Mouse (Mus musculus): Measurements from ENCODE around the gene Rnf7.
"Not testable (repeated sequence)": the region's sequence is repeated elsewhere in the genome, so short reads cannot be mapped to it uniquely, and the experiment has no call there.

The Rnf7 gene

DNA sequence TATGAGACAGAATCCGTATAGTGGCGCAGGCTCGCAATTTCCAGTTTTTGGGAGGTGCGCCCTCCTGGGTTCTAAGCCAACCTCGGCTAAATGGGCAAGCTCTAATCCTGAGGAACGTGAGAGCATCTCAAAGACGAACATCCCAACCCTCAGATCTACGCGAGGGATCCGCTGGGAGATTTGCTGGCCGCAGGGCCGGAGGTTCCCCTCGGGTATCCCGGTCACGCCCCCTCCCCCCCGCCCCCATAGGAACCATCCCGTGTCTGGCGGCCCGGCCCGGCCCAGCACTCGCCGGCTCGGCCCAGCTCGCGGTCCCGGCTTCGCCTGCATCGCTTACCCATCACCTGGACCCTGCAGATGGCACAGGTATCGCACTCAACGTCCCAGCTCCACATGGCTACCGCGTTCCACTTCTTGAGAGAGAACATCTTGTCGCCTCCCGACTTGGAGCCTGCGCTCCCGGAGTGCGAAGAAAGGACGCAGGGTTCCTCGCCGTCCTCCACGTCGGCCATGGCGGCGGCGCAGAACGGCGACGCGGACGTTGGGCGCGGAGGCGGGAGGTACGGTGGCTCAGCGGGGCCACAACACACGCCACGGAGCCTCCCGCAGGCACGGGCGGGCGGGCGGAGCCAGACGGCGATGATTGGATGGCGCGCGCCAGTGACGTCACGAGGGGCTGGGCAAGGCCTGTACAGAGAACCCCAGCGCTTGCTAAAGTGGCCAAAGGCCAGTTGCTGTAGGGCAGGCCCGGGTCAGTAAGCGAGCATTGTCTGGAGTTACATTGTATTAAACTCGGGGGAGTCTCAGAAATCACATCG lies at the start of gene Rnf7:
Rnf7 (minus strand) TSS at position 605 of the 818 bp plus-strand sequence.
- in situ Hi-C loops (cut with MseI, MboI): no loop called here

DNA sequence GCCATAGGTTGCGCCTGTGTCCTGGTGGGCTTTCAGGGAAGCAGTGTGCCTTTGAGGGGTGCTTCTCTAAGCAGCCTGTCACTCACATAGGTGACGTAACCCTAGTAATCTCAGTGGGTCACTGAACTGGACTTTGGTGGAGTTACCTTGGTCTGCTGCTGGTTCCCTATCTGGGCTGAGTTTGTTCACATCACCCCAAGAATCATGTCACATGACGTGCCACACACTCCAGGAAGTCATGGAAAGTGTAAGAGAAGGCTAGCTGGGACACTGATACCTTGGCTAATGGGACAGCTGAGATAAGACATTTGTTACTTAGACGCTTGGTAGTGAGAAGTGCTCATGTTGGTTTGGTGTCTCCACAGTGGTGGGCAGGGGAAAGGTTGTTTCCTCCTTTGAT lies 47.5 kb upstream of the Rnf7 start:
- in situ Hi-C loops (cut with MseI, MboI): no loop called here

- in situ Hi-C loops (cut with MseI, MboI): no loop called here
These were observed 46.6 kb upstream of the Rnf7 start, which contains the start of gene Gm28729 for GRCm38 (mm10) chr9:96524972-96525506. Gene Gm28729 (minus strand): TSS chr9:96525264.

GRCm38 (mm10) chr9:96523148-96523547 lies 44.7 kb upstream of the Rnf7 start:
- in situ Hi-C loops (cut with MseI, MboI): no loop called here

DNA sequence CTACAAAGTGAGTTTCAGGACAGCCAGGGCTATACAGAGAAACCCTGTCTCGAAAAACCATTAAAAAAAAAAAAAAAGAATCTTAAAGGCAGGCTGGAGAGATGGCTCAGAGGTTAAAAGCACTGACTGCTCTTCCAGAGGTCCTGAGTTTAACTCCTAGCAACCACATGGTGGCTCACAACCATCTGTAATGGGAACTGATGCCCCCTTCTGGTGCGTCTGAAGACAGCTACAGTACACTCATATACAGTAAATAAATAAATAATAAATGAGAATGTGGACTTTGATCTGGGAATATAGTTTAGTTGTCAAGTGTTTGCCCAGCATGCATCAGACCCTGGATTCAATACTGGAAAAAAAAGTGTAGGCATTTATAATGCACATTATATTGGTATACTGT lies 43.1 kb upstream of the Rnf7 start:
- in situ Hi-C loops (cut with MseI, MboI): not testable (repeated sequence)

DNA sequence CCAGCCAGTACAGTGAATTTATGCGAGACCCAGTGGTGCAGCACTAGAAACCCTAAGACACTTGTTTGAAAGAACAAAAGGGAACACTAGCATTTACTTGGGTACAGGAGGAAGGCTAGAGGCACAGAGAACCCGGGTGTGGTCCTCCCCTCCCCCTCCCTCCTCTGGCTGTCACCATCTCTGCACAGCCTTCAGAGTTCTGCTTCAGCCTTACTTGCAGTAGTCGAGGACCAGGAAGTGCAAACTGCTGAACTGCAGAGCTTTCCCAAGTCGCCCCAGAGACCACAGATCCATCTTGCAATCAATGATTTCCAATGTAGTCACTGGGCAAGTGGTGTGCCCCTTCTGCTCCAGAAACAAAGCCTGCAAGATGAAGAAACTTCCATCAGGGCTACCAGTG lies 39.0 kb upstream of the Rnf7 start:
- in situ Hi-C loops (cut with MseI, MboI): no loop called here

- in situ Hi-C loops (cut with MseI, MboI): no loop called here
These were observed 38.3 kb upstream of the Rnf7 start for GRCm38 (mm10) chr9:96516806-96517205.

GRCm38 (mm10) chr9:96515737-96516136 lies 37.3 kb upstream of the Rnf7 start:
- in situ Hi-C loops (cut with MseI, MboI): no loop called here

DNA sequence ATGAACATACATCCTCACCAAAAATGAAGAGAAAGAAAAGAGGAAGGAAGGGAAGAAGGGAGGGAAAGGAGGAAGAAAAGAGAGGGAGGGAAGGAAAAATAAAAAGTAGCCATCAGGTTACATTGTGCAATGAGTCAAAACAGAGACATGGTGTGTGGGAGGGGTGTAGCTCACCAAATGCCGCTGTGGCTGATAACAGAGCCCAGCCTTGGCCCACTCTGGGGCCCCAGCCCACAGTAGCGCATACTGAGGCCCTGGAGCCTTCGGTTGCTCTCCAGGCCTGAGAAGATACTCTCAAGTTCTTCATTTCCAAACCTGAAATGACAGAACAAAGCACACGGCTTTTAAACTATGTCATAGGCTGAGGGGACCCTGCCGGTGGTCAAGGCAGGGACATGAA lies 35.8 kb upstream of the Rnf7 start:
- in situ Hi-C loops (cut with MseI, MboI): no loop called here

- in situ Hi-C loops (cut with MseI, MboI): no loop called here
These were observed 27.6 kb upstream of the Rnf7 start for GRCm38 (mm10) chr9:96506011-96506498.

DNA sequence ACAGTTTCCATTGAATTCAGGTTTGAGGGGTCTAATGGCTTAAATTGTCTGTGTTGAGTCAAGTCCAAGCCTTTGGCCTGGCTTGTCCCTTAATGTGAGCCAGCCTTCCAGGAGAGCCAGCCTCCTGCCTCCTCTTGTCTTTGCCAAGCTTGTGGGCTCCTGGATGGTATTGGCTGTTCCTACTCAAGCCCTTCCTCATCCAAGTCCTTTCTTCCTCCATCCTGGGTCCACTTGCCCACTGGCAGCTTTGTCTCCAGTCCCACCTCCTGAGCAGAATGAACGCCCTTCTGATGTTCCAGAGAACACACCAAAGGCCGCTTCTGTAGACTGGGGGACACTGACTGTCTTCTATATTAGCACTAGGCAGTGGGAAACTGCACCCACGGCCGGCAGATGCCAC lies 26.7 kb upstream of the Rnf7 start:
- in situ Hi-C loops (cut with MseI, MboI): no loop called here

DNA sequence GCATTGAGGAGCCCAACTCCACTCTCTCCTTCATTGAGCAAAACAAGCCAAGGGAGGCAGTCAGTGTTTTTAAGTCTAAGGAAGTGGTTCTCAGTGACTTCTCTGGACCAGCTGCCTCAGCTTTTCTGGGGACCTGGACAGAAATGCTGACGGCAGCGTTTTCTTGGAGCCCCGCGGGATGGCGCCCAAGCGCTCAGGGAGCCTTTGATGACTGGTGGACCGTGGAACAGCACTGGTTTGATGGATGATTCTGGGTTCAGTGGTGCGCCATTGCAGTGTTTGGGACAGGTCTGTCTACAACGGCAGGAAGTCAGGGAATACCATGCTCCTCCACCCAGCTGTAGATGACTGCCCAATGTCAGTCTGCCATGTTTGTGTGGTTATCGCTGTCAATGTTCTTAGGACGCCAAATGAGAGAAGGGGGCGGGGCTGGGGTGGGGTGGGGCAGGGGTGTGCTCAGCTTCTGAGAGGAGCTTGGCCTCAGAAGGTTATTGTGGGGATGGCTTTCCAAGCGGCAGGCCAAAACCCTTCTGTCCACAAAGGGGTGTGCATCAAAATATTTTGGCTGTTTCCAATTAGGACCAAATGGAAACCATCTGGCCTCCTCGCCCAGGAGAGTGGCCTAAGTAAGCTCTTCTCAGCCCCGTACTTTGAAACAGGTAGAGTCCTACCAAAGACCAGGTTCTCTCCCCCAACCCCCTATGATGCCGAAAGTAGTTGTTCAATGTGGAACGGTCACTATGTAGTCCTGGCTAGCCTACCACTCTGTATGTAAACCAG lies 25.8 kb upstream of the Rnf7 start:
- in situ Hi-C loops (cut with MseI, MboI): no loop called here

DNA sequence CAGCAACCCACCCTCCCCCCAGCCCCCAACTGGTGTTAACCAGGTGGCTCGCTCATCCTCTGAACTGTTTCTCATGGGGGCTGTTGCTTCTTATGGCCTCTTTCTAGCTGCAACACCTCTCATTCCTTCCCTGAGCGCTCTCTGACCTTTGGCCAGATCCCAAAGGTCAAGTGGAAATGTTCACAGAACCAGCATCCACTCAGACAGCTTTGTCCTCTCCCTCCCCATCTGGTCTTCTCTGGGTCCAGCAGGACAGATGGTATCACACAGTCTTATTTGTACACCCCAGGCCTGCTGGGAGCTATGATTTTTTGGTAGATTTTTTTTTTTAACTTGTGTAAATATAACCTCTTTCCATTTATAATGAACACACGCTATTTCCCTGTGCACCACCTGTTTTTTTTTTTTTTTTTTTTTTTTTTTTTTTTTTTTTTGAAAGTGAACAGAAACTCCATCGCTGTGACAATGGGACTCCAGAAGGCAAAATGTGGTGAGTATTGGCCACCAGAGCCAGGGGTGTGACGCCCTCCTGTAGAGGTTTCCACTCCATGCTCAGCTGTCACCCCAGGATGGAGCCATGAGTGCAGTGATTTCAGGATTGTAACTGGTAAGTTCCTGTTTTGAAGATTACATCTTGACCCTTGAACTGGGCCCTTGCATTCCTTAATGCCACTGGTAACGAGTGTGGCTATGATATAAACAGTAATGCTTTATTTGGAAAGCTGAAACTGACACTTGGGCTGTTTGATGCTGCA lies 24.6 kb upstream of the Rnf7 start:
- in situ Hi-C loops (cut with MseI, MboI): no loop called here

- in situ Hi-C loops (cut with MseI, MboI): no loop called here
These were observed 22.7 kb upstream of the Rnf7 start for GRCm38 (mm10) chr9:96501217-96501616.

DNA sequence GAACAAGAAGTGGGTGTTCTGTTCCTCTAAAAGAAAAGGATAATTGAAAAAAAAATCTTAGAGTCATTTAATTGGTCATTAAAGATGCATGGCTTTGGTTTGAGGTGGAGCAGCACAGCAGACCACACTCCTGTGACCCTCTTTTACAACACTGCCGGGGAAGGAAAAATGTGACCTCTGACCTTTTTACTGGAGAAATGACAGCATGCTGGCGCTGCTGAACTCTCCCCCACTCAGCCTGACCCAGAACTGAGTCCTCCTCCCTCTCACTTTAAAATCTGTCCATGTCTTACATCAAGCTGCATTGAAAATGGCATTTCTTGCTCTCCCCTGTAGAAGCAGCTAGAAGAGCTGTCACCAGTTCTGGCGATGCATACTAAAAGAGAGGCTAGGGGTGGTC lies 14.7 kb upstream of the Rnf7 start:
- in situ Hi-C loops (cut with MseI, MboI): no loop called here

DNA sequence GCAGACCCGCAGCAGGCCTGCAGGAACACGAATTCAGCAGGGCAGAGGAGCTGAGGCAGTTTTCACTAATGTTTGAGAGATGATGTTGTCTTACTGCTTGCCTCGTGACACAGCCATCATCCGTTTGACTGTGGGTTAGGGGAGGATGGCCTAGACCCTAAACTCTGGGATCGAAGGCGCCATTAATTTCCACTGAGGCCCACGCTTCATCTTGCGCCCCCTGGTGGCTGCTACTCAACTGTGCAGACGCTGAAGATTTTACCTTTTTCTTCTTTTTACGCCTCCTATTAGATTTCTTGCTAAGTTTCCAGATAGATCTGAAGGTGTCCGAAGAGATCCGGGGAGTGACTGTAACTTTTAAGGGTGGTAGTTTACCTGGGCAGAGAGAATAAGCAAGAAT lies 13.3 kb upstream of the Rnf7 start:
- in situ Hi-C loops (cut with MseI, MboI): no loop called here

GRCm38 (mm10) chr9:96487869-96488268 lies 9.4 kb upstream of the Rnf7 start:
- in situ Hi-C loops (cut with MseI, MboI): not testable (repeated sequence)

GRCm38 (mm10) chr9:96483648-96484047 lies 5.2 kb upstream of the Rnf7 start:
- in situ Hi-C loops (cut with MseI, MboI): no loop called here

GRCm38 (mm10) chr9:96483028-96483427 lies 4.6 kb upstream of the Rnf7 start:
- in situ Hi-C loops (cut with MseI, MboI): no loop called here

DNA sequence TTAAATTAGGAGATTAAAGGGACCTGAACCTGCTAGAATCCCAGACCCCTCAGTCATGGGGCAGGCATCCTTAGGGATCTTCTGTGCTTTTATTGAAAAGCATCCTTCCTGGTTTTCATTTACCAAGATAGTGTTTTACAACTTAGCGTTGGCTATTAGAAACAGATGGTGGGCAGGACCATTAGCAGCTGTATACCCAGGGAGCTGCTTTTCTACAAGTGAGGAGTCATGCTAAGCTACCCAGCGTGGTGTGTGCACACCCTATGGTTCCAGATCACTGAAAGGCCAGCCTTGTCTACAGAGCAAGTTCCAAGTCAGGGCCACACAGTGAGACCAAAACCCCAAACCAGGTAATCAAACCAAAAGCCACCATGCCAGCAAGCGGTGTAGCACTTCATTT lies 6.1 kb downstream of the Rnf7 start:
- in situ Hi-C loops (cut with MseI, MboI): no loop called here

GRCm38 (mm10) chr9:96471681-96472080 lies 6.8 kb downstream of the Rnf7 start:
- in situ Hi-C loops (cut with MseI, MboI): not testable (repeated sequence)

Measured in mouse trophoblast stem cell (cell line).